Mouse (Mus musculus) spleen, postnatal 10 days (tissue): ENCODE data around the gene Rassf7.
A peak's percentile ranks its signal among the peaks of the same experiment; 100 is the strongest.
"Not testable (repeated sequence)": the region's sequence is repeated elsewhere in the genome, so short reads cannot be mapped to it uniquely, and the experiment has no call there.

ENCODE experiments used
- DNase-seq, 2 experiments: peaks; one replicate each; pipeline ENCODE4 v3.0.0; 2021 to 2022; ENCODE audit warnings: low spot score in 2 of 2

Rassf7 gene

GRCm38 (mm10) chr7:141222126-141222467 lies 6.4 kb downstream of the Rassf7 start:
- no peak for DNase-seq

GRCm38 (mm10) chr7:141222696-141223215 lies 7.1 kb downstream of the Rassf7 start:
- no peak for DNase-seq

DNA sequence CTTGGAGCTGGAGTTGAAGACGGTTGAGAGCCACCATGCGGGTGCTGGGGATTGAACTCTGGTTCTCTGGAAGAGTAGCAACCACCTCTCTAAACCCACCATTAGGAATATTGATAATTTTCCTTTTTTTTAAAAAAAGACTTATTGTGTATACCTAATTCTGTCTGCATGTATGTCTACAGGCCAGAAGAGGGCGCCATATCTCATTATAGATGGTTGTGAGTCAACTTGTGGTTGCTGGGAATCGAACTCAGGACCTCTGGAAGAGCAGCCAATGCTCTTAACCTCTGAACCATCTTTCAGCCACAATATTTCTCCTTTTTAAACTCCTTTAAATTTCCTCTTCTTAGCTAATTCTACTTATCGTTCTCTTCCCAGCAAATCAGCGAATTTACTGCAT lies 10.9 kb downstream of the Rassf7 start:
- DNase-seq, result no peak

DNA sequence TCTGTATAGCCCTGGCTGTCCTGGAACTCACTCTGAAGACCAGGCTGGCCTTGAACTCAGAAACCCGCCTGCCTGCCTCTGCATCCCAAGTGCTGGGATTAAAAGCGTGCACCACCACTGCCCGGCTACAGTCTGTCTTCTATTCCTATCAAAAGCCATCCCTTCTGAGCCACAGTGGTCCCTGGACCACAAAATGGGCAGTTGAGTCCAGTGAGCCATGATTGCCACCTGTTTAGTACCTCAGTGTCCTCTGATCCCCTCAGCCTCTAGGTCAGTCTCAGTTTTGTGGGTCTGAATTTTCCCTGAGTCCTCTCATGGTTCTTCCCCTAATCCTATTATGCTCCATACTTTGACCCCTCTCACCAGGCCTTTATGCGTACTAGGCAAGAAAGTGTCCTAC lies 12.1 kb downstream of the Rassf7 start:
- no peak for DNase-seq

DNA sequence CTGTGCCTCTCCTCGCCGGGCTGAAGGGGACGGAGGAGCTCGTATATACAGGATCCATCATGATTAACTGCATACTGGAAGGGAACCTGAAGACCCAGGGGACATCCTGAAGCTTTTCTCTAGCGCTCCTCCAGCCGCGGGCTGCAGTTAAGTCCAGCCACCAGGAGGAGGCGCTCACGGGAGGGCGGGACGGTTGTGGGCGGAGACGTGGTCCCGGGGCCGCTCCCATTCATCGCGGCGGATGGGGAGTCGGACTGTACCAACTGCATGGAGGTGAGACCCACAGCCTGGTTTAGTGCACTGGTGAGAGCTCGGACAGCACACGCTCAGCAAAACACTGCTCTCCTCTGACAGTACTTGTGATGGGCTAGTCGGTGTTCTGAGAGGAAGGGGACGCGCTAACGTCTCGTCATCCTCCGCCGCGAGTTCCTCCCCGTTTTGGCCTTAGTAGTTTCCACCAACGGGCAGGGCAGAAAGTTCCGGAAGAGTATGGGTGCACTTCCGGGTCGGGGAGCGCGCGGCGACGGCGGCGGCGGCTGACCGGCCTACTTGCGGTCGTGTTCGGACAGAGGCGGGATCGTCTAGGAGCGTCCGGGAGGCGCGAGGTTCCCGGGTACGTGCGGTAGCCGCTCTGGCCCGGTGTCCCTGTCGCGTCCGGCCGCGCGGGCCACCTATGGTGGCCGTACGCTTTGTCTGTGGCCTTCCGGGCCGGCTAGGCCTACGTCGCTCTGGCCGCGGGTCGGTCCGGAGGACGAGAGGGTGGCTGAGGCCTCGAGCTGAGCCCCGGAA lies 12.8 kb downstream of the Rassf7 start, which contains the start of gene Phrf1:
Phrf1 (plus strand) TSS at position 506 of the 789 bp plus-strand sequence.
- DNase-seq, result peak; percentile 96 to 98

DNA sequence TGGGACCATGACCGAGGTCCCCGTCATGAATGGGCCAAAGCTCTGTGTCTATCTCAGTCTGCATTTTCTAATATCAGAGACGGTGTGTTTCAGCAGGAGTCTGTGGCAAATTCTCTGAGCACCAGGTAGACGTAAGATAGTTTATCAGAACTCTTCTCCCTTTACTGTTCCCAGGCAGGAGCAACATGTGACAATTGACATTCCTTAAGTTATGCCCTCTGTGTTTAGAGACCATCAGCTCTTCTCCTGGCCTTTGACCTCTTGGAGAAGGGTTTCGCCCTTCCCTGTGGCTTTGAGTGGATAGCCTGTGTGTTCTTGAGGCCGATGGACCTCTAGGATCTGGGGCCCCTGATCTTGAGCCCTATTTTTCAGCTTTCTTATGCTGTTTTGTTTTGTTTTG lies 14.0 kb downstream of the Rassf7 start:
- DNase-seq, result no peak

GRCm38 (mm10) chr7:141230570-141230969 lies 14.9 kb downstream of the Rassf7 start:
- no peak for DNase-seq

GRCm38 (mm10) chr7:141231111-141231510 lies 15.5 kb downstream of the Rassf7 start:
- DNase-seq, result no peak

DNA sequence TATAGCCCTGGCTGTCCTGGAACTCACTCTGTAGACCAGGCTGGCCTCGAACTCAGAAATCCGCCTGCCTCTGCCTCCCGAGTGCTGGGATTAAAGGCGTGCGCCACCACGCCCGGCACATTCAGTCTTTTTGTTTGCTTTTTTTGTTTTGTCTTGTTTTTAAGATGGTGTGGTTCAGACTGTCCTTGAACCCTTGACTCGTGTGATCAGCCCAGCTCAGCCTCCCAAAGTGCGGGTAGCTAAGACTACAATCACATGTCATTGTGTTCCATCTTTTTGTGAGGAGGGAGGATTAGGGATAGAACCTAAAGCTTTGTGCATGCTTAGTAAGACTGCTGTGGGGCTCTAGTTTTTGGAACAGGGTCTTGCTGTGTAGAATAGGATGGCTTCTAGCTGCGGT lies 15.9 kb downstream of the Rassf7 start:
- DNase-seq, result no peak

GRCm38 (mm10) chr7:141250486-141250885 lies 34.8 kb downstream of the Rassf7 start:
- DNase-seq, result not testable (repeated sequence)

- DNase-seq, result no peak
These were observed 40.5 kb downstream of the Rassf7 start for GRCm38 (mm10) chr7:141256159-141256558.

DNA sequence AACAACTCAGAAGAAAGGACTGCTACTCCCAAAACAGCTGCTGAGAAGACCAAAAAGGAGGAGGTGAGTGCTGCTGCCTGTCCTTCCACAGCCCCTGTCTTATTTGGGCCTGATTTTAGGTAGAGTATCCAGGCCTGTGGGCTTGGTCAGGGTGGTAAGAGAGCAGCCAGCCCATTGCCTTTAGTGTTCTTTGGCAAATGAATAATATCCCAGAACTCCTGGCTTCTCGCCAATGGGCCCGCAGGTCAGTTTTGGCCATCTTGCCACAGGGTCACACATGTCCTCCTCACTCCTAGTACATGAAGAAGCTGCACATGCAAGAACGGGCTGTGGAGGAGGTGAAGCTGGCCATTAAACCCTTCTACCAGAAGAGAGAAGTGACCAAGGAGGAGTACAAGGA lies 45.8 kb downstream of the Rassf7 start:
- no peak for DNase-seq

DNA sequence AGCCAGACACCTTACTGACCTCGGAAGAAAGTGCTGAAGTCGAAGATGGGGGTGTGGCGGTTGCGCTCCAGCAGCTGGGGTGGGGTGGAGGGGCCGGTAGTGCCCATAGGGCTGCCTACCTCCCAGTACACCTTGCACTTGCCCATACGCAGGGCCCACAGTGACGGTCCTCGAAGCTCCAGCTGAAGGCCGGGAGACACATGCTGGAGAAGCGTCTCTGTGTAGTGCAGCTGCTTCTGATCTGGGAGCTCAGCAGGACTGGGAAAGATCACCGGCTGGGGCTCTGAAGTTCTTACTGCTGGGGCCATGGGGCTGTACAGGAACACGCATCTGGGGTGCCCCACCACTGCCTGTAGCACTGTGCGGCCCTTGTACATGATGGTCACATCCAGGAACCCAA lies 48.0 kb downstream of the Rassf7 start:
- no peak for DNase-seq

GRCm38 (mm10) chr7:141264041-141264700 lies 48.5 kb downstream of the Rassf7 start:
- no peak for DNase-seq

DNA sequence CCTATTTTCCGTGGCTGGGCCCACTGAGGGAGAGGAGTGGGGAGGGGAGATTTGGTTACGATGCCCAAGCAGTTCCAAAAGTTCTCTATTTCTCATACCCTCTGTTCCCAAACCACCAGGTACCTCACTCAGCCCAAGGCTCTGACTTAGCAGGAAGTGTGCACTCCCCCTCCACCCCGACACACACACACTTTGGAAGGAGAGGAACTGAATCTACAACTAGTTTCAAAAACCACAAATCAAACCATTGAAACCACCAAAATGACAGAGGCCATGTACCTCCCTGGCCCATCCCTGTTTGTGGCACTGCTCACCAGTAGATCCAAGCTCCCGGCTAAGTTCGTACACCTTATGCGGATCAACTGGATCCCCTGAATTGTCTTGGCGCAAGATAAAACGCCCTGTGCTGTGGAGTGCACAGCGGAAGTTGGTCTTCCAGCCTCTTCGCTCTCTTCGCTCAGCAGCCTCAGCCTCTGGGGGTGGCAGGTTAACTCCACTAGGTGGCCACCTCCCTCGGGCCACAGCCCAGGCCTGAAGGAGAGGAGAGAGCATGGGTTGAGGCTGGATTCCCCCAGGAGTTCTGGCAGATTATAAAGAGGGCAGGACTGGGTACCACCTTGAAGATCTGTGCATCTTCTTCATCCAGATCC lies 49.2 kb downstream of the Rassf7 start:
- peak; percentile 50 to 71 for DNase-seq

- DNase-seq, result peak in 1 of 2 experiments; percentile 45
These were observed 49.7 kb downstream of the Rassf7 start for GRCm38 (mm10) chr7:141265411-141265738.

GRCm38 (mm10) chr7:141265739-141266561 lies 50.3 kb downstream of the Rassf7 start, which contains the start of gene Irf7:
Gene Irf7 (minus strand): TSS chr7:141266481.
- peak; percentile 69 to 82 for DNase-seq
